Mouse (Mus musculus): ENCODE measurements at regions not wholly inside any gene's neighbourhood (a gene's known extent, or its start where the extent isn't known, plus 50 kb on each side); places are given as distances from the start of the nearest gene placed in this dataset.

DNA sequence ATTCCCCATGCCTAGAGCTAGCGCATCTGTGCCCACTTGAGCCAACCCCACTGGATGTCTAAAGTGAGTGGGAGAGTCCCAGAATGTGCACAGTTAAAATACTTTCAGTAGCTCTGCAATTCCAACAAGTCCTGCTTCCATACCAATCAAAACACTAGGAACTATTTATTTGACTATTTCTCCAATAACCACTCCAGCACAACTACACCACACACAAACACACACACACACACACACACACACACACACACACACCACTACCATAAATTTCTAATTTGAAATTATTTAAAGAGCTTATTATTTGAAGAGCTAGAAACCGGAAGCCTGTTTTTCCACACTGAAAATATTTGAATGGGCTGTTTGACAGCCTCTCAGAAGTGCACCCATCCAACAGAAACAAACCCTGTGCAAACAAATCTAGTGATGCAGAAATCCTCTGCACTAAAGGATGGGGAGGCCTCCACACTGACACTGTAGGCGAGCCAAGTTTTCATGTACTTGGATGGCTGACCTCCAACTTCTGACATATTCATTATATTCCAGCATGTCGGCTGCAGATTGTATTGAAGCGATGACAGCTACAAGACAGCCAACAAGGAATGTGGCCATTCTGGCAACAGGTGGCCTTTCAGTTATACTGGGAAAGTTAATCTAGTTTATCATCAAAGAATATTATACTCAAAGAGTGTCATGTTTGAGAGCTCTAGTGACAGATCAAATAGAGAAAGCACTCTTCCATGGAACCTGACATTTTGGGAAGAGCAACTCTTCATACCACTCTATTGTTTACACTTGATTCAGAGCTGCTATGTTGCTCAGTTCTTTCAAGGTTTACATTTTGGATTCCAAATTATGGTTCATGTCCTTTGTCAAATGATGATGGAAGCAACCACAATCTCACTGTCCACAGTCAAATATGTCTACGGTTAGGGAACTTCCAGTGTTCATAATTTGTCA lies 207.7 kb downstream of the Tle4 start:
- TF ChIP-seq CTCF (IDR thresholded peaks at IDR 0.05; ENCODE audit: borderline replicate concordance, insufficient read depth, low read depth, low read length), result no peak
- no peak for TF ChIP-seq POLR2A (IDR thresholded peaks at IDR 0.05; ENCODE audit: borderline replicate concordance, insufficient read depth, low read length)
